Mouse (Mus musculus) duodenum, adult 2 months (tissue): ENCODE measurements around the gene Erg. TPM values are rescaled to one million over a fixed set of nuclear protein-coding genes. Genes with fewer than 3 reads are reported as not detected.

ENCODE experiments used
- polyA plus RNA-seq: library from polyadenylated mRNA; depleted of rRNA; stranded (reverse); fragments of >200 nt; gene quantifications from 2 replicates; pipeline ENCODE4 v1.2.3, GENCODE M21; 2012; ENCODE audit warnings: low replicate concordance; rRNA removed

Gene Erg
- 4.1 and 4.2 TPM in 2 replicates for polyA plus RNA-seq

DNA sequence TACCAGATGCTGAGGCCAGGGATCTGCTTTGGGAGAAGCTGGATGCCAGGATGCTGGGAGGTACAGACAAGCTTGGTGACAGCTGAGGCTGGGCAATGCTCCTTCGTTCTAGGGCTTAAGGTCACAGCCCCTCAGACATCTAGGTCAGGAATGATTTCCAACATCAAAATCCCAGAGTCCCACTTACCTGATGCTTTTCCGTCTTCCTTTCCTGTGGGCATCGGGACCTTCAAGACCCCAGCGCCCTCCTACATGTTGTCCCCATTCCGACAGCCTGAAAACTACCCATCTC lies at the start of gene Erg:
Erg (minus strand) TSS at position 283 of the 292 bp plus-strand sequence.

Other genes with a start within 250 kb of the Erg start
- gene Ets2, start 115.5 kb upstream of the Erg start, polyA plus RNA-seq = 55.4 and 101 TPM in 2 replicates